ENCODE assay signal across 8 mouse cellular contexts in genomic region chr10:81401521-81402226, GRCm38 (mm10). TPM values are rescaled to one million over a fixed set of nuclear protein-coding genes. Genes with fewer than 3 reads are reported as not detected.
DNase-seq lines count a peak whose midpoint lies in the region; ATAC-seq and TF ChIP-seq lines count a peak whose summit lies in the region.

No protein-coding gene starts in this region.

- H3K4me3 ChIP-seq in hindbrain, postnatal 0 days (ENCODE audit: low read length): no peak overlapping the region
- H3K4me3 ChIP-seq in limb, embryonic 14.5 days (replicated peaks; ENCODE audit: low read length): peak overlapping the region; percentile 14
- peak overlapping the region; percentile 17; the same call in 1 of the 2 replicates for H3K4me3 ChIP-seq in midbrain, embryonic 12.5 days

- H3K36me3 ChIP-seq in hindbrain, postnatal 0 days (ENCODE audit: insufficient read depth, low read length): peaks cover 29% of the 10 kb centered on the region; the same call in 1 of the 2 replicates
- peaks cover 78% of the 10 kb centered on the region for H3K36me3 ChIP-seq in limb, embryonic 14.5 days (ENCODE audit: control insufficient read depth, insufficient read depth, low read length)
- peaks cover 15% of the 10 kb centered on the region; the same call in 1 of the 2 replicates for H3K36me3 ChIP-seq in midbrain, embryonic 12.5 days

- H3K9ac ChIP-seq in hindbrain, postnatal 0 days (replicated peaks; ENCODE audit: low read length): 0 out of 2 replicates have a peak overlapping the region, but pooled peaks have one; percentile 21
- peak overlapping the region; percentile 26; the same call in 1 of the 2 replicates for H3K9ac ChIP-seq in limb, embryonic 14.5 days (ENCODE audit: low read depth, low read length, severe bottlenecking)
- peak overlapping the region; percentile 37 for H3K9ac ChIP-seq in midbrain, embryonic 12.5 days (replicated peaks)

- peaks cover 18% of the 10 kb centered on the region for H3K4me1 ChIP-seq in hindbrain, postnatal 0 days (ENCODE audit: insufficient read depth, low read length)
- H3K4me1 ChIP-seq in limb, embryonic 14.5 days (ENCODE audit: control insufficient read depth, insufficient read depth, low read length): peaks cover 34% of the 10 kb centered on the region
- H3K4me1 ChIP-seq in midbrain, embryonic 12.5 days: peaks cover 59% of the 10 kb centered on the region

- H3K27me3 ChIP-seq in hindbrain, postnatal 0 days (ENCODE audit: insufficient read depth, low read length): no peaks in the 10 kb centered on the region
- no peaks in the 10 kb centered on the region for H3K27me3 ChIP-seq in limb, embryonic 14.5 days (ENCODE audit: control insufficient read depth, insufficient read depth, low read length)
- peaks cover 62% of the 10 kb centered on the region for H3K27me3 ChIP-seq in midbrain, embryonic 12.5 days

- DNase-seq in spleen, postnatal 4 days (ENCODE audit: low spot score in 2 of 2): peak; percentile 69 to 79
- no peak for DNase-seq in spleen, adult 12 weeks (ENCODE audit: low spot score)
- DNase-seq in cerebellum, postnatal 10 days: peak; percentile 74 to 82
- peak; percentile 77 for DNase-seq in gastrocnemius, adult 18-20 months (ENCODE audit: low spot score)
- DNase-seq in hindbrain, postnatal 0 days (ENCODE audit: low spot score): peak; percentile 65
- DNase-seq in limb, embryonic 14.5 days (ENCODE audit: low spot score): peak; percentile 92
- DNase-seq in ovary, adult 18-20 months (ENCODE audit: low spot score): no peak

- peak; percentile 61 for ATAC-seq in hindbrain, postnatal 0 days
- ATAC-seq in limb, embryonic 14.5 days (ENCODE audit: low FRiP score, low read depth): peak; percentile 85
- ATAC-seq in midbrain, embryonic 12.5 days (ENCODE audit: low FRiP score, low read depth): peak; percentile 83

- TF ChIP-seq CTCF in hindbrain, postnatal 0 days (IDR thresholded peaks at IDR 0.05; ENCODE audit: low read depth): no peak

- TF ChIP-seq POLR2A in limb, embryonic 14.5 days (IDR thresholded peaks at IDR 0.05; ENCODE audit: borderline replicate concordance, extremely low read depth, insufficient read depth, insufficient read length): no peak

- WGBS in hindbrain, postnatal 0 days: 11% methylated on average over 18 of the region's 18 CpGs
- 8% methylated on average over 17 of the region's 18 CpGs for WGBS in limb, embryonic 14.5 days
- WGBS in midbrain, embryonic 12.5 days: 4% methylated on average over 18 of the region's 18 CpGs

- no peaks in the 10 kb centered on the region for H3K9me3 ChIP-seq in hindbrain, postnatal 0 days (ENCODE audit: low read length)
- H3K9me3 ChIP-seq in limb, embryonic 14.5 days (ENCODE audit: control insufficient read depth, low read length): no peaks in the 10 kb centered on the region
- no peaks in the 10 kb centered on the region for H3K9me3 ChIP-seq in midbrain, embryonic 12.5 days

- peak overlapping the region; percentile 7; the same call in 1 of the 2 replicates for H3K4me2 ChIP-seq in hindbrain, postnatal 0 days (ENCODE audit: low read depth, low read length)
- peak overlapping the region; percentile 39 for H3K4me2 ChIP-seq in limb, embryonic 14.5 days (replicated peaks; ENCODE audit: low read depth, low read length, severe bottlenecking)
- H3K4me2 ChIP-seq in midbrain, embryonic 12.5 days (replicated peaks): peak overlapping the region; percentile 40

- peak overlapping the region; percentile 74 for H3K27ac ChIP-seq in hindbrain, postnatal 0 days
- peak overlapping the region; percentile 77 for H3K27ac ChIP-seq in limb, embryonic 14.5 days (replicated peaks; ENCODE audit: low read depth, low read length)
- H3K27ac ChIP-seq in midbrain, embryonic 12.5 days (replicated peaks): peak overlapping the region; percentile 92

RNA-seq across cellular contexts. Expression of gene Smim24, which starts 8.8 kb away (rescaled TPM):
- total RNA-seq in gastrocnemius, adult 18-20 months (2021): not detected
- total RNA-seq in hindbrain, postnatal 0 days (2014; rRNA removed): 2.9 and 3.7 TPM in 2 replicates
- 1.4 and 1.7 TPM in 2 replicates for polyA plus RNA-seq in hindbrain, postnatal 0 days (2015; fragmentation: Nextera tagmentation; extraction: Ambion mirVana)
- polyA plus RNA-seq in limb, embryonic 14.5 days (2012; rRNA removed): 7.5 and 7.8 TPM in 2 replicates
- 4.3 and 4.6 TPM in 2 replicates for polyA plus RNA-seq in limb, embryonic 14.5 days (2014; fragmentation: Nextera tagmentation; extraction: Ambion mirVana)
- 2.1 and 2.8 TPM in 2 replicates for polyA plus RNA-seq in midbrain, embryonic 12.5 days (2016; fragmentation: Nextera tagmentation; extraction: Ambion mirVana)

RNA-seq across cellular contexts. Expression of gene Gm48552, which starts 12.9 kb away (rescaled TPM):
- total RNA-seq in gastrocnemius, adult 18-20 months (2021): under 1 TPM in 1 of 2 experiments, not detected in 1; 0.34 TPM
- 7.5 TPM in 2 replicates for total RNA-seq in hindbrain, postnatal 0 days (2014; rRNA removed)
- 2.7 and 4.0 TPM in 2 replicates for polyA plus RNA-seq in hindbrain, postnatal 0 days (2015; fragmentation: Nextera tagmentation; extraction: Ambion mirVana)
- polyA plus RNA-seq in limb, embryonic 14.5 days (2012; rRNA removed): 6.8 and 9.5 TPM in 2 replicates
- 0.99 and 1.2 TPM in 2 replicates for polyA plus RNA-seq in limb, embryonic 14.5 days (2014; fragmentation: Nextera tagmentation; extraction: Ambion mirVana)
- polyA plus RNA-seq in midbrain, embryonic 12.5 days (2016; fragmentation: Nextera tagmentation; extraction: Ambion mirVana): 0.50 and 2.3 TPM in 2 replicates

RNA-seq across cellular contexts. Expression of gene Gm48551, which starts 17.4 kb away (rescaled TPM):
- total RNA-seq in gastrocnemius, adult 18-20 months (2021): under 1 TPM; 0.57 to 0.97 TPM
- total RNA-seq in hindbrain, postnatal 0 days (2014; rRNA removed): 2.1 and 3.3 TPM in 2 replicates
- polyA plus RNA-seq in hindbrain, postnatal 0 days (2015; fragmentation: Nextera tagmentation; extraction: Ambion mirVana): 5.3 and 7.0 TPM in 2 replicates
- polyA plus RNA-seq in limb, embryonic 14.5 days (2012; rRNA removed): 4.3 and 5.0 TPM in 2 replicates
- 1.1 and 2.9 TPM in 2 replicates for polyA plus RNA-seq in limb, embryonic 14.5 days (2014; fragmentation: Nextera tagmentation; extraction: Ambion mirVana)
- 4.2 and 5.5 TPM in 2 replicates for polyA plus RNA-seq in midbrain, embryonic 12.5 days (2016; fragmentation: Nextera tagmentation; extraction: Ambion mirVana)

RNA-seq across cellular contexts. Expression of gene Dohh, which starts 17.4 kb away (rescaled TPM):
- total RNA-seq in gastrocnemius, adult 18-20 months (2021): 10 to 100 TPM; 41.1 to 44.1 TPM
- 146 TPM in 2 replicates for total RNA-seq in hindbrain, postnatal 0 days (2014; rRNA removed)
- polyA plus RNA-seq in hindbrain, postnatal 0 days (2015; fragmentation: Nextera tagmentation; extraction: Ambion mirVana): 111 and 114 TPM in 2 replicates
- polyA plus RNA-seq in limb, embryonic 14.5 days (2012; rRNA removed): 54.3 and 66.7 TPM in 2 replicates
- polyA plus RNA-seq in limb, embryonic 14.5 days (2014; fragmentation: Nextera tagmentation; extraction: Ambion mirVana): 60.0 and 63.7 TPM in 2 replicates
- polyA plus RNA-seq in midbrain, embryonic 12.5 days (2016; fragmentation: Nextera tagmentation; extraction: Ambion mirVana): 63.5 and 67.2 TPM in 2 replicates

RNA-seq across cellular contexts. Expression of gene Fzr1, which starts 23.4 kb away (rescaled TPM):
- total RNA-seq in gastrocnemius, adult 18-20 months (2021): 10 to 100 TPM; 15.3 to 15.4 TPM
- total RNA-seq in hindbrain, postnatal 0 days (2014; rRNA removed): 106 and 118 TPM in 2 replicates
- polyA plus RNA-seq in hindbrain, postnatal 0 days (2015; fragmentation: Nextera tagmentation; extraction: Ambion mirVana): 131 and 134 TPM in 2 replicates
- polyA plus RNA-seq in limb, embryonic 14.5 days (2012; rRNA removed): 109 and 142 TPM in 2 replicates
- 92.8 and 95.5 TPM in 2 replicates for polyA plus RNA-seq in limb, embryonic 14.5 days (2014; fragmentation: Nextera tagmentation; extraction: Ambion mirVana)
- 135 and 139 TPM in 2 replicates for polyA plus RNA-seq in midbrain, embryonic 12.5 days (2016; fragmentation: Nextera tagmentation; extraction: Ambion mirVana)

Comparison
In these comparisons a context has a peak if more than half of its experiments do, and no peak if none do; other contexts are left out.
1. DNase-seq: peak in spleen, postnatal 4 days (2 of 2), cerebellum, postnatal 10 days (2 of 2), gastrocnemius, adult 18-20 months (single experiment), hindbrain, postnatal 0 days (single experiment) and limb, embryonic 14.5 days (single experiment); none in spleen, adult 12 weeks (single experiment) and ovary, adult 18-20 months (single experiment).
2. Peak in every context shown above with its lines, with median percentiles within 50 percentile points of each other: ATAC-seq, H3K27ac ChIP-seq, H3K4me2 ChIP-seq and H3K9ac ChIP-seq.